Mouse (Mus musculus) bone marrow macrophage, adult 2 months (primary cell): ENCODE results near the gene Daglb.

ENCODE experiments used
- CTCF ChIP-seq: IDR thresholded peaks from 2 replicates; pipeline ENCODE4 v1.5.1; 2012; ENCODE audit warnings: low read depth, mild to moderate bottlenecking, low read length, moderate library complexity
- POLR2A ChIP-seq: IDR thresholded peaks from 2 replicates; pipeline ENCODE4 v1.6.1; 2012; ENCODE audit warnings: mild to moderate bottlenecking, low read depth, low read length, borderline replicate concordance

GRCm38 (mm10) chr5:143504453-143504852 lies 40.1 kb downstream of the Daglb start:
- peak; percentile 83 for TF ChIP-seq CTCF
- TF ChIP-seq POLR2A = no peak
